Mouse (Mus musculus): ENCODE results near the gene Olfr391-ps.

Olfr391-ps gene

GRCm38 (mm10) chr11:73802952-73803351, at the start of gene Olfr391-ps:
TSS of gene Olfr391-ps (minus strand) at chr11:73803052.
- no peak for DNase-seq (ENCODE audit: low read depth, low spot score)

- DNase-seq (ENCODE audit: low read depth, low spot score), result no peak
Measured at GRCm38 (mm10) chr11:73851354-73851753, 48.5 kb upstream of the Olfr391-ps start, which contains the start of gene Olfr393. TSS of gene Olfr393 (minus strand) at chr11:73851454.

GRCm38 (mm10) chr11:73816949-73817348, 14.1 kb upstream of the Olfr391-ps start, which contains the start of gene Olfr392:
TSS of gene Olfr392 (minus strand) at chr11:73817049.
- DNase-seq (ENCODE audit: low read depth, low spot score), result no peak

GRCm38 (mm10) chr11:73782664-73783063, 20.2 kb downstream of the Olfr391-ps start, which contains the start of gene Olfr390:
TSS of gene Olfr390 (plus strand) at chr11:73782964.
- no peak for DNase-seq (ENCODE audit: low read depth, low spot score)

- no peak for DNase-seq (ENCODE audit: low read depth, low spot score)
Measured at GRCm38 (mm10) chr11:73780613-73781012, 22.2 kb downstream of the Olfr391-ps start, which contains the start of gene Olfr389. TSS of gene Olfr389 (minus strand) at chr11:73780713.

- no peak for DNase-seq (ENCODE audit: low read depth, low spot score)
Measured at GRCm38 (mm10) chr11:73759115-73759514, 43.7 kb downstream of the Olfr391-ps start.
